Mouse (Mus musculus) frontal cortex, postnatal 25 days (tissue): ENCODE measurements around the gene Atm.

Source experiments
- DNase-seq, 2 experiments: peaks; one replicate each; pipeline ENCODE4 v3.0.0; 2022; ENCODE audit warnings: low spot score in 2 of 2

The Atm gene

DNA sequence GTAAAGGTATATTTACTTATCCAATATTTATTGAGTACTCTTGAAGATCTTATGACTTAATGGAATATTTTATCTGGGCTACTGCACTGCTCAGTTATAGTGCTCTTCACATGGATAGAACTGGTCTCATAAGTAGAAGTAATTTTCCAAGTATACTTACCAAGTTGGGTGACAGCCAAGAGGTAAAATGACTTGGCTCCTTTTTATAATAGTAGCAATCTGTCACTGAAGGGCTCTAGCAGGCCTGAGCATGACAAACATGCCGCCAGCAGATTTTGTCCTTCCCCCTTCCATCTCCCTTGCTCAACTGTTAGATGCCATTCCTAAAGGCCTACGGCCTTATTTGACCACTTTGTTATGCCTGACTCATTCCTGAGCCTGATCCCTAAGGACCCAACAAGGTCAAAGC lies 127.6 kb downstream of the Atm start:
- no peak for DNase-seq

DNA sequence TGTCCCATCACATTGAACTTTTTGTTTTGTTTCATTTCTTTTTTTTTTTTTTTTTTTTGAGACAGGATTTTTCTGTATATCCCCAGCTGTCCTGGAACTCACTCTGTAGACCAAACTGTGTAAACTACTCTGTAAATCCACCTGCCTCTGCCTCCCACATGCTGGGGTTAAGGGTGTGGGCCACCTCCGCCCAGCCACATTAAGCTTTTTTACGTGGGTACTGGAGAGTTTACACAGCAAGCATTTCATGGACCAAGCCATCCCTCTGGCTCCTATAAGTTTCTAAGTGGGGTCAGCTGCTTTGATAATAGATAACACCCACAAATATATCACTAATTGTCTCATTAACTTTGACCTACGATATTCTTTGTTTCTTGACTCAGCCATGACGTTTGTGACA lies 128.0 kb downstream of the Atm start:
- DNase-seq: no peak

DNA sequence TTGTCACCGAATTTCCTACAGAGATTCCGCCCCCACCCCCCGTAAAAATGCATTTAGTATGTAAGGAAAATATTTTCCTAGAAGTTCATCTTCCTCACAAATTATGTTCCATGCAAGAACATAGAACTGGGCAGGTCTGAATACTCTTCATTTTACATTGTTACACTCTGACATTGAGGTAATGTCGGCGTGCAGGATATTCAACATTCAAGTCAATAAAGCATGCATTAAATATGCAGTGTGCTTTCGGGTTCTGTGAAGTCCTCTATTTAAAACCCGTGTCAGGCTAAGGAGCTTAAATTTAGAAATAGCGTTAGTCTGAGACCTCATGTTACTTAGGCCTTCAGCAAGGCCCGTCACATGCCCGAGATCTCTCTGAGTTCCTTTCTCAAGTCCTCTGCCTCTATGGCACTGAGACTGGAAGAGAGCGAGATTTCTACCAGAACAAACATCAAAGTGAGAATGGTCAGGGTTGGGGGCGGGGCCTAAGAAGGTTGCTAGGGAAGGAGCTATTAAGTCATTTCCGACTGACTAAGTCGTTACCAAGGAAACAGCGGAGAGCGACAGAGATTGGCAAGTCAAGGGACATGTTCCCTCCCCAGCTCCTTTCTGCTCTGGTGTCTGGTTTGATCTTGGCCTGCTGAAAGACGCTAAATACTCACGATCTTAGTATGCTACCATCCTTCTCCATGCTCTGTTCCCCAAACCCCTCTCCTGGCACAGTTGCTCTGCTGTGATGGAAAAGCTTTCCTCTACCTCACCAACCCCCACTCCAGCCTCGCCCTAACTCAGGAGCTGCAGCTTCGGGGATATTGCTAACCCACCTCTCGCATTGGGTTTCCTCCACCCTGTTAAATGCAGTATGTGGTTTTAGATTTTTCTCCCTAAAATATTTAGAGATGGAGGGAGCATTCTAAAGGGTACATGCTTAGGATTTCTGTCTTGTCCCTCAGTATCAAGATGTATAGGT lies 131.5 kb downstream of the Atm start:
- DNase-seq: peak; percentile 29 to 39

DNA sequence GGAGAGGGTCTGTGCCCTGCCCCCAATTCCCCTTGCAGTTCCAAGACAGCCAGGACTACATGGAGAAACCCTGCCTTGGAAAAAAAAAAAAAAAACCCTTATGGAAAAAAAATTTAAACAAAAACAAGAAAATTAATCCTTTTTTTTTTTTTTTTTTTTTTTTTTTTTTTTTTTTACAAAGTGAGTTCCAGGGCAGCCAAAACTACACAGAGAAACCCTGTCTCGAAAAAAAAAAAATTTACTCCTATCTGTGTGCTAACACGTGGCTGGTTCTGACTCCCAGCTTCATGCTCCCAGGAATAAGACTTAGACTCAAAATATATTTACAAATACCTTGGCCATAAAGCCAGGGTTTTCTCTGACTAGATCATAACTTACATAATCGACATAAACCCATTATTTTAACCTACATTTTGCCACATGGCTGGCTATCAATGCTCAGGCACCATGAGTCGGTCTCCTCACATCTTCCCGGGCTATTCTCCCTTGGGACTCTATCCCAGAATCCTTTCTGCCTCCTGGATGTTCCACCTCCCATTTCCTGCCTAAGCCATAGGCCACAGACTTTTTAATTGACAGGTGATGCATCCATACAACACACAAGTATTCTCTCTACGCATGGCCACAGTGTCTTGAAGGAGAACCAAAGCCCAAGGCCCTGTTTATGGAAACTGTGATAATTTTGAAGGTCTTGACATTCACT lies 132.3 kb downstream of the Atm start:
- no peak for DNase-seq

DNA sequence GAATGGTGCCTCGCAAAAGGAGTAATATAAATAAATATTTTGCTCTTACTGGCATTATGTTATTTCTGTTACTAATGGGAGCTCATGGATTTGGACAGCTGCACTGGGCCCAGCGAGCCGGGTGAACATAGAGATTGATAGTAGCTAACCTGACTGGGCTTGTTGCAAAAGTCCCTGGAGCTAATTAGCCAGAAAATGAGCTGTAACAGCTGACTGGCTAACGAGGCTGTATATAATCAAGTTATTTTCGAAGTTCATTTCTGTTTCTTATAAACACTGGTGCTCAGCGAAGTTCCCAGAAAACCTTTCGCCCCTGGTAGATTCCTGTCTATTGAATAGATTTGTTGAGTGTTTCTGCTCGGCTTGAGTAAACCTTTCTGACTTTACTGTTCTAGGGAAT lies 133.5 kb downstream of the Atm start:
- no peak for DNase-seq

DNA sequence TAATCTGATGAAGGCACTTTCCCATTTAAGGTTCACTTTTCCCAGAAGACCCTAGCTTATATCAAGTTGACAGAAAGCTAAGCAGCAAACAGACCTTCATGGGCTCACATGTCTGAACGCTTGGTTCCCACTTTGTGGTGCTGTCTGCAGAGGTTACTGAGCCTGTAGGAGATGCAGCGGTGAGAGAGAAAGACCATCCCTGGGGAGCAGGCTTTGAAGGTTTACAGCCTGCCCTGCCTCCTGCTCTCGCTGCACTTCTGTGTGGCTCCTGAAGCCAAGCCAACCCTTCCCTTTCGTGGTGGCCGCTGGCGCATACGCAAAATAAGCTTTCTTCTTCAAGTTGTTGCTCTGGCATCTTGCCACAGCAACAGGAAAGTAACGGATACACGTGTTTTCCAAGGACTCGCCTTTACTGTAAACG lies 134.2 kb downstream of the Atm start, which contains the start of gene 4930550C14Rik:
4930550C14Rik (plus strand) TSS at position 35 of the 421 bp plus-strand sequence.
- DNase-seq: no peak

DNA sequence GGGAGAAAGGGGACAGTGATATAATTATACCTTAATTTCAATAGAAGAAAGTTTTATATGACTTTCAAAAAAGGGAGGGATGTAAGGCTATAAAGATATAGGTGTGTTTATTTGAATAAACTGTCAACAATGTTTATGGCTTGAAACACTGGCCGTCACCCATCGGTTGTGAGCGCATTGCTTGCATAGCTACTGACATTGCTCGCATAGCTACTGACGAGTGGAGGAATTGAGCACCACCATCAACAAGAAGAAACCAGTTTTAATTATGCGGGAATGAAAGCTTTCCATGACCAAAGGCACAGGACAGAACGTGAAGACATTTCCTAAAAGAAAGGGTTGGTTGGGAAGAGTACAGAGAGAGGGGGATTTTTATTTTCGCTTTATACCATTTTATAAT lies 135.4 kb downstream of the Atm start:
- DNase-seq: no peak

DNA sequence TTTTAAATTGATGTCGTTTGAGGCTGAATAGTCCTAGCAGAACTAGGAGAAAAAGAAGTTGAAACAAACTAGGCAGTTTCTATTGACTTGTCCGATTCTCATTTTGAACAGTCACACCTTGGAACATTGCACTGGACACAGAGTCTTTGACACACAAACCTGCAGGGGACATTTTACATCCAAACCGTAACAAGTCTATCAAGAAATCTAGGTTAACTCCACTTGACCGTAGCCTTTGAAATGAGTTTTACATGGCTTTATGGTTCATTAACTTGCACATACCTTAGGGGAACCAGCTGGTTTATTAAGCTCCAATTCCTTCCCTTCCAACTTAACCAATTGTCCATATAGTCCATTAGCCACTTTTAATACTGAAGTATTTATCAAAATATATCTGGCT lies 135.8 kb downstream of the Atm start:
- DNase-seq: no peak

DNA sequence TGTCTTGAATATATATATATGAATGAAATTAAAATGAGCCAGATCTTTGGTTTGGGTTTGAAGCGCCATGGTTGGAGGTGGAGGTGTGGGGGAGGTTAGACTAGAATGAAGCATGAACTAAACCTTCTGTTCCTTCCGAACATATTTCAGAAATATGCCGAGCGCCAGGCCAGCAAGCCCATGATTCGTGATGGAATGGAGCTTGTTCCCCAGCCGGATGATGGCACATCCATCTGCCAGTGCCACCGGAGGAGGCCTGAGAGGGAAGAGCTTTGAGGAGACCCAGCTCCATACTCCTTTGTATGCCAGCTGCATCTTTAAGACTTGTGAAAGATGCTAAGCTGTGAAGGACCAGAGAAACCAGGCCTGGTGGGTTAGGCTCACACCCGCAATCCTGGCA lies 137.0 kb downstream of the Atm start:
- DNase-seq: no peak

DNA sequence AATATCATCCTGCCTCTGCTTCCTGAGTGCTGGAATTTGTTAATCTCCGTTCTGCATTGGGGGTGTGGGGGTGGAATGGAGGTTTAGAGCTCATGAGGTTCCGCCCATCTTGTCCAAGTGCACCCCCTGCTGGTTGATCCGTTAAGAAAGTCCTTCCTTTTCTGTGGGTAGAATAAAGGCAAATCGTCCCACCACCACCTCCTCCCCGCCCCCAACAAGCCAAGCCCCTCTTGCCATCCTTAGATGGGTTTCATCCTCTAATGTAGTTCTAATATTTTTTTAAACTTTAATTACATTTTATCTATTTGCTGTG lies 138.2 kb downstream of the Atm start:
- DNase-seq: peak in 1 of 2 experiments; percentile 25

DNA sequence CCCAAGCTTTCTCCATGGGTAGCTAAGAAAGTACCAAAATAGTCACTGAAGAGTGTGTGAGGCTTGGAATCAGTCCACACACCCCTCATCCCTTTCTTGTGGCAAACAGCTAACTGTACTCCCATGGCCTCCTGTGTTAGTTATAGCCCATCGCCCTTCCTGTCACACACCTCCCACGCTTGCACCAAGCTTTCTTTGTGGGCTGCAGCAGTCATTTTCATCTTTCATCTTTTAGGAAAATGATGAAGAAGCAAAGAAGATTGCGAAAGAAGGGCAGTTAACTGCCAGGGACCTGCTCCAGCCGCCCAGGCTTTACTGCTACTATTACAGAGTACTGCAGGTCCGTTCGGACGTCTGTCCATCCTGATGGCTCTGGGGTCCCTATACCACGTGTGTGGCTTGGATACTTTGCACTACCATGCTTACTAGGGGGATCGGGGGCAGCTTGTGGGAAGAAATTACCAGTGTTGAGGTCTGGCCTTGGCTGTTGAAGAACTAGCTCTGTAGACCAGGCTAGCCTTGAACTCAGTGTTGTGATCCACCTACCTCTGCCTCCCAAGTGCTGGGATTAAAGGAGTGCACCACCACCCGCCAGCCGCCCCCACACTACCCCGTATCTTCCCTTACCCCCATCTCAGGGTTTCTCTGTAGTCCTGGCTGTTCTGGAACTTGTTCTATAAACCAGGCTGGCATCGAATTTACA lies 138.7 kb downstream of the Atm start:
- DNase-seq: no peak

DNA sequence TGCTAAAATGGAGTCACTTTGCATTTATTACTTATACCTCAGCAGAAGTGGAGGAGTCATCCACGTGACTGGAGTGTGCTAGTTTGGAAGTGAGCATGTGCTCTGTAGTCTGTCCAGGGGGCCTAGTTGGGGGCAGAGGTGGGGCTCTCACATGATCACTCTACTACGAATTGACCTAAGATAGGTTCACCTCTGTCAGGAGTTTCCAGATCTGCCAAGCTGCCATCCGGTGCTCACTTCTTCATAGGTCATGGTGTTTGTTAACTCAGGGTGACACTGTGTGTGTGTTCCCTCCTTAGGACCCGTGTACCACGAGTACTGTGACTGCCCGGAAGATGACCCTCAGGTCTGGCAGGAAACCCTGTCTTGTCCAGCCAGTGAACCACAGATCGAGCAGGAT lies 146.4 kb downstream of the Atm start:
- DNase-seq: no peak
